Mouse (Mus musculus) spleen, adult 2 months (tissue): Measurements from ENCODE around the gene Shld2.

Source experiments
- CTCF ChIP-seq: fragments of 200-500 bp; IDR thresholded peaks from 2 replicates; pipeline ENCODE4 v1.5.1; 2011; ENCODE audit warnings: mild to moderate bottlenecking, inconsistent platforms; ENCODE audit not compliant: insufficient read depth, insufficient read length, insufficient replicate concordance; ENCODE audit errors: extremely low read depth
- POLR2A ChIP-seq: fragments of 200-500 bp; IDR thresholded peaks from 2 replicates; pipeline ENCODE4 v1.6.1; 2011; ENCODE audit warnings: low read depth, low read length, inconsistent platforms

GRCm38 (mm10) chr14:34193879-34194278 is 116.4 kb downstream of the Shld2 start:
- TF ChIP-seq POLR2A, result no peak
- TF ChIP-seq CTCF, result no peak
